22 mouse cellular contexts compared by ENCODE assay signal in genomic region chr10:52533278-52533892, GRCm38 (mm10).
DNase-seq lines count a peak whose midpoint lies in the region; ATAC-seq lines count a peak whose summit lies in the region.
"Had no signal": no experiment of that assay in that cellular context is flagged by ENCODE, and none has a peak within 500 bp of the region (broad histone marks: within the 10 kb centered on the region; RNA-seq: fewer than 3 reads in every experiment).

No protein-coding gene starts in this region.

- no peaks in the 10 kb centered on the region for H3K27me3 ChIP-seq in forebrain, embryonic 11.5 days (ENCODE audit: control insufficient read depth, insufficient read depth, low read length)
- no peaks in the 10 kb centered on the region for H3K27me3 ChIP-seq in forebrain, embryonic 10.5 days (ENCODE audit: poor library complexity, severe bottlenecking)
- no peaks in the 10 kb centered on the region for H3K27me3 ChIP-seq in midbrain, embryonic 11.5 days (ENCODE audit: control insufficient read depth, insufficient read depth, low read length)
- H3K27me3 ChIP-seq in midbrain, embryonic 10.5 days (ENCODE audit: low read depth, poor library complexity, severe bottlenecking), result peaks cover 4% of the 10 kb centered on the region
- H3K27me3 ChIP-seq in forebrain, embryonic 16.5 days (replicated peaks; ENCODE audit: control insufficient read depth, insufficient read depth, low read length), result no peaks in the 10 kb centered on the region
- H3K27me3 ChIP-seq: embryonic facial prominence, embryonic 13.5 days; heart, embryonic 15.5 days; hindbrain, embryonic 15.5 days; intestine, embryonic 15.5 days had no signal

- no peaks in the 10 kb centered on the region for H3K4me1 ChIP-seq in forebrain, embryonic 11.5 days (replicated peaks; ENCODE audit: control insufficient read depth, insufficient read depth, low read length)
- H3K4me1 ChIP-seq in forebrain, embryonic 10.5 days, result peaks cover 10% of the 10 kb centered on the region; the same call in 1 of the 2 replicates
- H3K4me1 ChIP-seq in midbrain, embryonic 11.5 days (ENCODE audit: control insufficient read depth, insufficient read depth, low read length), result no peaks in the 10 kb centered on the region
- no peaks in the 10 kb centered on the region for H3K4me1 ChIP-seq in midbrain, embryonic 10.5 days
- no peaks in the 10 kb centered on the region for H3K4me1 ChIP-seq in forebrain, embryonic 16.5 days (replicated peaks; ENCODE audit: control insufficient read depth, insufficient read depth, low read length)
- H3K4me1 ChIP-seq: embryonic facial prominence, embryonic 13.5 days; heart, embryonic 15.5 days; hindbrain, embryonic 15.5 days; intestine, embryonic 15.5 days had no signal

- H3K9ac ChIP-seq in forebrain, embryonic 11.5 days (ENCODE audit: low read length), result no peak overlapping the region
- no peak overlapping the region for H3K9ac ChIP-seq in midbrain, embryonic 11.5 days (ENCODE audit: low read length)
- H3K9ac ChIP-seq in forebrain, embryonic 16.5 days (replicated peaks; ENCODE audit: low read depth, low read length), result no peak overlapping the region
- H3K9ac ChIP-seq: embryonic facial prominence, embryonic 13.5 days; heart, embryonic 15.5 days; hindbrain, embryonic 15.5 days; intestine, embryonic 15.5 days; liver, embryonic 14.5 days had no signal

- 16% methylated on average over 2 of the region's 2 CpGs for WGBS in forebrain, embryonic 11.5 days
- 21% methylated on average over 2 of the region's 2 CpGs for WGBS in forebrain, embryonic 10.5 days
- WGBS in midbrain, embryonic 11.5 days, result 14% methylated on average over 2 of the region's 2 CpGs
- 16% methylated on average over 2 of the region's 2 CpGs for WGBS in midbrain, embryonic 10.5 days
- 8% methylated on average over 2 of the region's 2 CpGs for WGBS in forebrain, embryonic 16.5 days

- H3K4me3 ChIP-seq in forebrain, embryonic 11.5 days (ENCODE audit: low read depth, low read length), result no peak overlapping the region
- H3K4me3 ChIP-seq in forebrain, embryonic 10.5 days, result no peak overlapping the region
- H3K4me3 ChIP-seq in midbrain, embryonic 11.5 days (ENCODE audit: low read depth, low read length), result no peak overlapping the region
- H3K4me3 ChIP-seq in midbrain, embryonic 10.5 days, result no peak overlapping the region
- no peak overlapping the region for H3K4me3 ChIP-seq in forebrain, embryonic 16.5 days (replicated peaks; ENCODE audit: low read length)
- H3K4me3 ChIP-seq: embryonic facial prominence, embryonic 13.5 days; erythroblast, embryonic 14.5 days; heart, embryonic 10.5 days; heart, embryonic 15.5 days; hindbrain, embryonic 15.5 days; intestine, embryonic 15.5 days had no signal

- no peak for DNase-seq in forebrain, embryonic 11.5 days (ENCODE audit: low spot score)
- DNase-seq in forebrain, embryonic 10.5 days (ENCODE audit: extremely low spot score, low spot score), result no peak
- no peak for DNase-seq in midbrain, embryonic 11.5 days (ENCODE audit: low spot score, missing footprints)
- DNase-seq in midbrain, embryonic 10.5 days (ENCODE audit: low spot score), result no peak
- peak; percentile 8 for DNase-seq in ZHBTc4 (ENCODE audit: low read depth, low spot score)
- DNase-seq in layer of hippocampus, adult 8-10 months (ENCODE audit: low spot score in 2 of 2), result no peak
- no peak for DNase-seq in layer of hippocampus, adult 9-11 months
- DNase-seq: cerebellum, adult 11-12 months; cerebellum, adult 9-11 months; gastrocnemius, postnatal 14 days; lung, adult 2 months; thymus, adult 2 months had no signal

- H3K27ac ChIP-seq in forebrain, embryonic 11.5 days (ENCODE audit: low read depth, low read length), result no peak overlapping the region
- no peak overlapping the region for H3K27ac ChIP-seq in forebrain, embryonic 10.5 days
- no peak overlapping the region for H3K27ac ChIP-seq in midbrain, embryonic 11.5 days (ENCODE audit: low read depth, low read length)
- H3K27ac ChIP-seq in midbrain, embryonic 10.5 days (replicated peaks), result no peak overlapping the region
- no peak overlapping the region for H3K27ac ChIP-seq in forebrain, embryonic 16.5 days (ENCODE audit: low read length)
- H3K27ac ChIP-seq: embryonic facial prominence, embryonic 13.5 days; heart, embryonic 10.5 days; heart, embryonic 15.5 days; hindbrain, embryonic 15.5 days; intestine, embryonic 15.5 days; liver, embryonic 14.5 days; macrophage had no signal

- no peak overlapping the region for H3K4me2 ChIP-seq in forebrain, embryonic 11.5 days (ENCODE audit: low read depth, low read length, severe bottlenecking)
- no peak overlapping the region for H3K4me2 ChIP-seq in midbrain, embryonic 11.5 days
- H3K4me2 ChIP-seq in forebrain, embryonic 16.5 days (ENCODE audit: low read length), result no peak overlapping the region
- H3K4me2 ChIP-seq: embryonic facial prominence, embryonic 13.5 days; heart, embryonic 15.5 days; hindbrain, embryonic 15.5 days; intestine, embryonic 15.5 days had no signal

- H3K9me3 ChIP-seq in forebrain, embryonic 11.5 days (ENCODE audit: control insufficient read depth, low read length), result no peaks in the 10 kb centered on the region
- H3K9me3 ChIP-seq in forebrain, embryonic 10.5 days, result no peaks in the 10 kb centered on the region
- no peaks in the 10 kb centered on the region for H3K9me3 ChIP-seq in midbrain, embryonic 11.5 days (ENCODE audit: control insufficient read depth, low read length)
- no peaks in the 10 kb centered on the region for H3K9me3 ChIP-seq in midbrain, embryonic 10.5 days (replicated peaks)
- H3K9me3 ChIP-seq in forebrain, embryonic 16.5 days (ENCODE audit: control insufficient read depth, low read length), result no peaks in the 10 kb centered on the region
- H3K9me3 ChIP-seq: embryonic facial prominence, embryonic 13.5 days; G1E; heart, embryonic 10.5 days; heart, embryonic 15.5 days; hindbrain, embryonic 15.5 days; intestine, embryonic 15.5 days had no signal

- peak; percentile 67 for ATAC-seq in forebrain, embryonic 11.5 days (replicated peaks; ENCODE audit: low FRiP score)
- ATAC-seq in midbrain, embryonic 11.5 days (ENCODE audit: low FRiP score), result peak; percentile 79
- ATAC-seq in forebrain, embryonic 16.5 days, result peak; percentile 60
- ATAC-seq: intestine, embryonic 15.5 days had no signal

- H3K36me3 ChIP-seq in forebrain, embryonic 11.5 days (ENCODE audit: control insufficient read depth, insufficient read depth, low read length), result no peaks in the 10 kb centered on the region
- no peaks in the 10 kb centered on the region for H3K36me3 ChIP-seq in forebrain, embryonic 10.5 days (replicated peaks)
- no peaks in the 10 kb centered on the region for H3K36me3 ChIP-seq in midbrain, embryonic 11.5 days (ENCODE audit: control insufficient read depth, insufficient read depth, low read length)
- H3K36me3 ChIP-seq in midbrain, embryonic 10.5 days, result no peaks in the 10 kb centered on the region
- H3K36me3 ChIP-seq in forebrain, embryonic 16.5 days (ENCODE audit: control insufficient read depth, insufficient read depth), result no peaks in the 10 kb centered on the region
- H3K36me3 ChIP-seq: embryonic facial prominence, embryonic 13.5 days; G1E; heart, embryonic 10.5 days; heart, embryonic 15.5 days; hindbrain, embryonic 15.5 days; intestine, embryonic 15.5 days had no signal
